Mouse (Mus musculus) olfactory bulb, adult 2 months (tissue): ENCODE measurements around the gene Coa5.

Source experiments
- CTCF ChIP-seq: fragments of 200-500 bp; IDR thresholded peaks from 2 replicates; pipeline ENCODE4 v1.5.1; 2012; ENCODE audit warnings: low read depth, mild to moderate bottlenecking, low read length, moderate library complexity; ENCODE audit not compliant: insufficient read depth
- POLR2A ChIP-seq: fragments of 200-500 bp; IDR thresholded peaks from 2 replicates; pipeline ENCODE4 v1.6.1; 2012; ENCODE audit warnings: mild to moderate bottlenecking, low read depth, low read length, moderate library complexity; ENCODE audit not compliant: insufficient read depth

- no peak for TF ChIP-seq CTCF
- no peak for TF ChIP-seq POLR2A
Observed at GRCm38 (mm10) chr1:37448361-37449095, 18.6 kb upstream of the Coa5 start.
